Mouse (Mus musculus) hindbrain, embryonic 10.5 days (tissue): ENCODE results near the gene Cldn7. TPM values are rescaled to one million over a fixed set of nuclear protein-coding genes. Genes with fewer than 3 reads are reported as not detected.
"Not testable (repeated sequence)": the region's sequence is repeated elsewhere in the genome, so short reads cannot be mapped to it uniquely, and the experiment has no call there.

Experiments used
- DNase-seq: peaks from one replicate; pipeline ENCODE4 v3.0.0-alpha.2; 2017; ENCODE audit warnings: low spot score
- H3K27ac ChIP-seq: fragments of 300-500 bp; sonication (generic); 2 replicates; pipeline ENCODE4 v1.5.1; 2016; ENCODE audit warnings: mild to moderate bottlenecking, moderate library complexity
- H3K27me3 ChIP-seq: fragments of 300-500 bp; sonication (generic); 2 replicates; pipeline ENCODE4 v1.6.1; 2016; ENCODE audit warnings: mild to moderate bottlenecking; ENCODE audit not compliant: poor library complexity, insufficient read depth, severe bottlenecking
- H3K36me3 ChIP-seq: fragments of 300-500 bp; sonication (generic); 2 replicates; pipeline ENCODE4 v1.6.1; 2016; ENCODE audit warnings: mild to moderate bottlenecking, moderate library complexity
- H3K4me1 ChIP-seq: fragments of 300-500 bp; sonication (generic); replicated peaks from 2 replicates; pipeline ENCODE4 v1.6.1; 2016; ENCODE audit warnings: mild to moderate bottlenecking
- H3K4me3 ChIP-seq: fragments of 300-500 bp; sonication (generic); 2 replicates; pipeline ENCODE4 v1.5.1; 2016; ENCODE audit warnings: mild to moderate bottlenecking, moderate library complexity
- H3K9me3 ChIP-seq: fragments of 300-500 bp; sonication (generic); 2 replicates; pipeline ENCODE4 v1.6.1; 2016; ENCODE audit warnings: mild to moderate bottlenecking, moderate library complexity
- WGBS: fragments of 180-500 bp; shearing (Covaris S2); methylation state at CpG from one replicate; pipeline ENCODE4 v1.1.7; 2016; 5-methylcytosine and 5-hydroxymethylcytosine counted together
- polyA plus RNA-seq: library from polyadenylated mRNA; unstranded; fragments of >200 nt; fragmentation: Nextera tagmentation; extraction: Ambion mirVana; gene quantifications from 2 replicates; pipeline ENCODE4 v1.2.1, GENCODE M21; 2016

Cldn7 gene
- 14.6 and 37.6 TPM in 2 replicates for polyA plus RNA-seq

- H3K4me3 ChIP-seq: peak within 1 kb of the TSS; percentile 45
- no peaks in the 10 kb centered on the region for H3K9me3 ChIP-seq
- peak within 1 kb of the TSS; percentile 71 for H3K27ac ChIP-seq
- H3K36me3 ChIP-seq: peaks cover 24% of the 10 kb centered on the region
- H3K4me1 ChIP-seq: peaks cover 17% of the 10 kb centered on the region
- peaks cover 83% of the 10 kb centered on the region for H3K27me3 ChIP-seq
- 10% methylated on average over 24 of the region's 24 CpGs for WGBS
- peak; percentile 15 for DNase-seq
These were observed at the start of gene Cldn7 for GRCm38 (mm10) chr11:69964650-69965270. TSS of gene Cldn7 (plus strand) at chr11:69964779.

- peaks cover 62% of the 10 kb centered on the region for H3K4me1 ChIP-seq
- 44% methylated on average over 9 of the region's 9 CpGs for WGBS
- H3K27ac ChIP-seq: peak overlapping the region; percentile 95; the same call in 1 of the 2 replicates
- H3K4me3 ChIP-seq: peak overlapping the region; percentile 99
- H3K9me3 ChIP-seq: no peaks in the 10 kb centered on the region
- no peak for DNase-seq
- H3K27me3 ChIP-seq: no peaks in the 10 kb centered on the region
- H3K36me3 ChIP-seq: peaks cover 88% of the 10 kb centered on the region
These were observed 49.6 kb upstream of the Cldn7 start for GRCm38 (mm10) chr11:69914917-69915430.

- WGBS: 63% methylated on average over 5 of the region's 5 CpGs
- peak overlapping the region; percentile 99 for H3K4me3 ChIP-seq
- no peaks in the 10 kb centered on the region for H3K27me3 ChIP-seq
- no peak for DNase-seq
- H3K27ac ChIP-seq: no peak overlapping the region; the same call in 1 of the 2 replicates
- no peaks in the 10 kb centered on the region for H3K9me3 ChIP-seq
- H3K36me3 ChIP-seq: peaks cover 78% of the 10 kb centered on the region
- peaks cover 62% of the 10 kb centered on the region for H3K4me1 ChIP-seq
These were observed 48.6 kb upstream of the Cldn7 start for GRCm38 (mm10) chr11:69915667-69916627.

- Histone ChIP-seq H3K4me1 (peaks cover 62% of the 10 kb centered on the region), H3K4me3 (peak overlapping the region; percentile 99; the same call in 1 of the 2 replicates), H3K36me3 (peaks cover 69% of the 10 kb centered on the region)
- DNase-seq, H3K9me3 ChIP-seq, H3K27me3 ChIP-seq, H3K27ac ChIP-seq: not testable (repeated sequence)
- 67% methylated on average over 7 of the region's 7 CpGs for WGBS
These were observed 47.8 kb upstream of the Cldn7 start for GRCm38 (mm10) chr11:69916652-69917378.

- H3K4me1 ChIP-seq: peaks cover 65% of the 10 kb centered on the region
- H3K27ac ChIP-seq: no peak overlapping the region
- H3K9me3 ChIP-seq: no peaks in the 10 kb centered on the region
- peaks cover 63% of the 10 kb centered on the region for H3K36me3 ChIP-seq
- H3K4me3 ChIP-seq: peak overlapping the region; percentile 23; the same call in 1 of the 2 replicates
- WGBS: 89% methylated on average over 8 of the region's 8 CpGs
- DNase-seq: no peak
- no peaks in the 10 kb centered on the region for H3K27me3 ChIP-seq
These were observed 47.1 kb upstream of the Cldn7 start for GRCm38 (mm10) chr11:69917379-69917948.

- DNase-seq: no peak
- H3K27me3 ChIP-seq: no peaks in the 10 kb centered on the region
- 89% methylated on average over 5 of the region's 5 CpGs for WGBS
- H3K4me3 ChIP-seq: 0 out of 2 replicates have a peak overlapping the region, but pooled peaks have one; percentile 7
- no peaks in the 10 kb centered on the region for H3K9me3 ChIP-seq
- H3K4me1 ChIP-seq: peaks cover 67% of the 10 kb centered on the region
- no peak overlapping the region for H3K27ac ChIP-seq
- H3K36me3 ChIP-seq: peaks cover 56% of the 10 kb centered on the region
These were observed 46.5 kb upstream of the Cldn7 start for GRCm38 (mm10) chr11:69918118-69918517.

GRCm38 (mm10) chr11:69919053-69919452 lies 45.5 kb upstream of the Cldn7 start:
- H3K4me1 ChIP-seq: peaks cover 60% of the 10 kb centered on the region
- H3K9me3 ChIP-seq: no peaks in the 10 kb centered on the region
- no peak overlapping the region for H3K27ac ChIP-seq
- no peak for DNase-seq
- no peaks in the 10 kb centered on the region for H3K27me3 ChIP-seq
- WGBS: 87% methylated on average over 9 of the region's 9 CpGs
- H3K4me3 ChIP-seq: peak overlapping the region; percentile 91
- H3K36me3 ChIP-seq: peaks cover 51% of the 10 kb centered on the region

- Histone ChIP-seq H3K36me3 (peaks cover 50% of the 10 kb centered on the region), H3K27me3 (no peaks in the 10 kb centered on the region), H3K4me3 (peak overlapping the region; percentile 91), H3K9me3 (no peaks in the 10 kb centered on the region), H3K27ac (peak overlapping the region; percentile 98), H3K4me1 (peaks cover 53% of the 10 kb centered on the region)
- peak; percentile 56 for DNase-seq
- 3% methylated on average over 17 of the region's 17 CpGs for WGBS
These were observed 44.8 kb upstream of the Cldn7 start for GRCm38 (mm10) chr11:69919661-69920265.

- Histone ChIP-seq H3K27me3 (no peaks in the 10 kb centered on the region), H3K36me3 (peaks cover 43% of the 10 kb centered on the region), H3K27ac (peak overlapping the region; percentile 98), H3K4me3 (peak overlapping the region; percentile 91), H3K4me1 (peaks cover 46% of the 10 kb centered on the region), H3K9me3 (no peaks in the 10 kb centered on the region)
- peak; percentile 59 for DNase-seq
- WGBS: under 1% methylated on average over 64 of the region's 65 CpGs
These were observed 44.1 kb upstream of the Cldn7 start for GRCm38 (mm10) chr11:69920266-69921031.

- Histone ChIP-seq H3K9me3 (no peaks in the 10 kb centered on the region), H3K36me3 (peaks cover 34% of the 10 kb centered on the region), H3K27ac (peak within 1 kb of the TSS; percentile 98), H3K4me3 (peak within 1 kb of the TSS; percentile 91), H3K27me3 (no peaks in the 10 kb centered on the region), H3K4me1 (peaks cover 37% of the 10 kb centered on the region)
- WGBS: under 1% methylated on average over 78 of the region's 78 CpGs
- DNase-seq: peak; percentile 100
These were observed 43.2 kb upstream of the Cldn7 start, which contains the start of gene Eif5a for GRCm38 (mm10) chr11:69921114-69922011. TSS of gene Eif5a (minus strand) at chr11:69921958.
